Mouse (Mus musculus): Measurements from ENCODE around the gene Wdr73.
"Not testable (repeated sequence)": the region's sequence is repeated elsewhere in the genome, so short reads cannot be mapped to it uniquely, and the experiment has no call there.

Gene Wdr73

DNA sequence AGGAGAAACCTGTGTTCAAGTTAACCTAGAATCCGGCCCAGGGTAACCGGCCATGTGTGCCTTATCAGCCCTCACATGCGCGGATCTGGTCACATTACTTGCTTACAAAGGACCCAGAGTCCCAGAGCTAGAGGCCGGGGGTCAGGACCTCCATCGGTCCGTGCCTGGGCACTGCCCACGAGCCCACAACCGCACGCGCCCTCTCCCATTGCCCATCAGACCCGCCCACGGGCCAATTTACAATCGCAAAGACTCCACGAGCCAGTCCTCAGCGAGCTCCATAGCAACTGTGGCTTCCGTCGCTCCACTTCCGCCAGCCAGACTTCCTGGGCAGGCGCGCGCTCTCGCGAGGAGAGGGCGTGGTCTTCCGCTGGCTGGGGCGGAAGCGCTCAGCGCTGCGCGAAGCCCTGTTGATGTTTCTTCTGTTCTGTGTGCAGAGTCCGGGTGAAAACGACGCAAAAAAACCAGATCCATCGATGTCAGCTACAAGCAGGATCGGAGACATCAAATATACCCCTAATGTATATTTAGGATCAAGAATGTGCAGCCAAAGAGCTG is at the start of gene Wdr73:
Gene Wdr73 (minus strand): TSS at position 326 of the 558 bp plus-strand sequence.
- peak; percentile 95 for DNase-seq

DNA sequence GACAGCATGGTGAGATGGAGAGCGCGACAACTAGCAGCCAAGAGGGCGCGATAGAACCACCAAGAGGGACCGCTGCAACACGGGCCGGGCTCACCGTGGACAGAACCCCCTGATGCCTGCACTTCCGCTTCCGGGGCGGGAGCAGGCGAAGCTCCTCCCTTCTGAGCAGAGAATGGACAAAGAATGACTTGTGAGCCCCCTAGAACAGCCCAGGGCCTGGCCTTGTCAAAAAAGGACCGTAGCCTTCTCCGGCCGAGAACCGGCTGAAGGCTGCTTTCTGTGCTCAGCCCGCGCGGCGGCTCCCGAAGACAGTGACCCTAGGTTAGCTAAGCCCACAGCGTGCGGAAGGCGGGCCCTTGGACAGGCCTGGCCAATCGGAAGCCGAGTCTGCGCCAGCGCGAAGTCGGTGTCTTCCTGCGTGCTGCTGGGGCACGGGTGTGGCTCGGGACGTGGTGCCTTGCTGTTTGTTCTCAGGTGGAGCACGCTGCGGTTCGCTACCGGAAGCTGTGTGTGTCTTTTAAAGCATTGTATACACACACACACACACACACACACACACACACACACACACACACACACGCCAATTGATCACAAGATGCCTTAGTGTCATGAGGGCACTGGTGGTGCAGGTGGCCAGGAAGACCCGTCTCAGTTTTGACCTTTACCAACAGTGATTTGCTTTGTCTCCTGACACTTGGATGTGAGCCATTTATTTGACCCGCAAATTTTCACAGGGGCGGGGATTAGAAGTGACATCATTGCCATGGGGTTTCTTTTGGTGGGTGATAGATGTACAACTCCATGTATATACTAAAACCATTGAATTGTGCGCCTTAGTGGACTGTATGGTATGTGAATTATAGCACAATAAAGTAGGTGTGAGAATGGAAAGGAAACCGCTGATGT is 46.6 kb upstream of the Wdr73 start, which contains the start of gene Sec11a:
Gene Sec11a (minus strand): TSS at position 336 of the 906 bp plus-strand sequence.
- DNase-seq, result peak; percentile 96

DNA sequence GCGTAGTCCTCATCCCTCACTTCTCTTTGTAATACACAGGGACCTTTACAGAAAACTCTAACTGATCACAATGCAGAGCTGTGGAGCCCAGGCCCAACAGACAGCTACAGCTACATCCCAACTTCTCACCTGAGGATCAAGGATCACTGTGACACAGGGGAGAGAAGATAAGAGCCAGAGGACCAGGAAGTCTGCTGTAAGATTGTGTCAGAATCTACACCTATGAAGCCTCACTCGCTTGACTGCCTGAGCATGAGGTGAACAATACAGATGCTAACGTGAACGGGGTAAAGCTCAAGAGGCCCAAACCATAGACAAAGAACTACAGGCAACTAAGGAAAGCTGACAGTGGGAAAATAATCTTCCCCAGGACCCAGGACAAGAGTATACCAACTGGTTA is 38.7 kb upstream of the Wdr73 start:
- no peak for DNase-seq

DNA sequence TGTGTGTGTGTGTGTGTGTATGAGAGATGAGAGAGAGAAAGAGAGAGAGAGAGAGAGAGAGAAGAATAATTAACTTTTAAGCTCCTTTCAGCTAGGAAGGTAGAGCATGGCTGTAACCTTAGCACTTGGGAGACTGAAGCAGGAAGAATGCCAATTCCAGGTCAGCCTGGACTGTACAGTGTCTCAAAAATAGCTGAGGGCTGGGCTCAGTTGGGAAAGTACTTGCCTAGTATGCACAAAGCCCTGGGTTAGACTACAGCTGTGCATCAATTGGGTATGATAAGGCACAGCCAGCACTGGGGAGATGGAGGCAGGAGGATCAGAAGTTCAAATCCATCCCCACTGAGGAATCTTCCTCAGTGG is 36.2 kb upstream of the Wdr73 start:
- DNase-seq, result not testable (repeated sequence)

- DNase-seq, result not testable (repeated sequence)
These were observed 35.7 kb upstream of the Wdr73 start for GRCm38 (mm10) chr7:80936617-80937303.

GRCm38 (mm10) chr7:80935834-80936233 is 34.8 kb upstream of the Wdr73 start:
- DNase-seq, result no peak

GRCm38 (mm10) chr7:80932777-80933176 is 31.7 kb upstream of the Wdr73 start:
- DNase-seq, result no peak

DNA sequence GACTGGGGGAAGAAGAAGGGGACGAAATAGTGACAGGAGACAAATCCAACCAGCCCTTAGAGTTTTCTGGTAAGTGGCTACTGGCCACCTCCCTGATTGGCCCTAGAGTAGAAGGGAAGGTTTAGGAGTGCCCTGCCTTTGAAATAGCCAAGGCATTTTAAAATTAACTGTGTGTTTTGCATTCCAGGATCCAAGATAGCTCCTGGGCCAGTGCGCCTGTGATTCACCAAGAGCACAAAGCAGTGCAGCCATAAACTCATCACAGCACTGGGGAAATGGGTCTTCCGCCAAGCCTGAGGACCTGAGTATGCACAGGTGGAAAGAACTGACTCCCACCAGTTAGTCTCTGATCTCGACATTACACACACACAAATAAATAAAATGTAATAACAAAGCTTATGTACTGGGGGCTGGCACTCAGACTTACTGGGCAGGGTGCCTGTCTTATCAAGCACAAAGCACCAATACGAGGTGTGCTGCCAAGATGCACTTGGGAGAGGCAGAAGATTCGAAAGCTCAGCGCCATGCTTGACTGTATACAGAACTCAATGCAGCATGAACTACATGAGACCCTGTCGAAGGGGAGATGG is 30.6 kb upstream of the Wdr73 start:
- DNase-seq, result no peak

DNA sequence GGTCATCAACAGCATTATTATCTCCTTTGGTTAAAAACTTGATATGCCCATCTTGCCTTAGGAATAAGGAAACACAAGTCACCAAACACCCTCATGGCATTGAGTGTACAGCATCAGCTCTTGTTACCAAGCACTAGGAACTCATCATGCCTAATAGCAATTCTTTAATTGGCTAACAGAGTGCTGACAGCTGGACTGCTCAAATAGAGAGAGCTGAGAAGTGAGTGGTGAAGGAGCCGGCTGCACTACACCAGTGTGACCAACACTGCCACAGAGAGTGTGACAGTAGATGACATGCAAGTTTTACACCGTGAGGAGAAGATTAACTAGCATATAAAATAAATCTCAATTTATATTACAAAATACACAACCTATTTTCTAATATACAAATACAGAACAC is 22.1 kb upstream of the Wdr73 start:
- DNase-seq, result no peak

DNA sequence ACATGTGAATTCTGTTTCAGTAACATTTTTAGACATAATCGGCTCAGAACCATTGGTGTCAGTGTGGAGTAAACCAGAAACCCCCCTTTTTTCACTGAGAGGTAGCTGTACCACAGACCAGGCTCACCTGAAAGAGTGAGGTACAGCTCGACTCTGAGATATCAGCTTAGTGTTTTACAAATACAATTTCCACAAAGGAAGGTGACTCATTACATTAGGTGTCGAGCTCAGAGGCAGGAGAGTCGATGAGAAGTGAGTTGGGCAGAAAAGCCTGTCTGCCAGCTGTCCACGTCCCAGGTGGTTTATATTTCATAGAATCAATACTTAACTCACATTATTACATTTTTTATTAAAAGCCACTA is 18.6 kb upstream of the Wdr73 start:
- no peak for DNase-seq

DNA sequence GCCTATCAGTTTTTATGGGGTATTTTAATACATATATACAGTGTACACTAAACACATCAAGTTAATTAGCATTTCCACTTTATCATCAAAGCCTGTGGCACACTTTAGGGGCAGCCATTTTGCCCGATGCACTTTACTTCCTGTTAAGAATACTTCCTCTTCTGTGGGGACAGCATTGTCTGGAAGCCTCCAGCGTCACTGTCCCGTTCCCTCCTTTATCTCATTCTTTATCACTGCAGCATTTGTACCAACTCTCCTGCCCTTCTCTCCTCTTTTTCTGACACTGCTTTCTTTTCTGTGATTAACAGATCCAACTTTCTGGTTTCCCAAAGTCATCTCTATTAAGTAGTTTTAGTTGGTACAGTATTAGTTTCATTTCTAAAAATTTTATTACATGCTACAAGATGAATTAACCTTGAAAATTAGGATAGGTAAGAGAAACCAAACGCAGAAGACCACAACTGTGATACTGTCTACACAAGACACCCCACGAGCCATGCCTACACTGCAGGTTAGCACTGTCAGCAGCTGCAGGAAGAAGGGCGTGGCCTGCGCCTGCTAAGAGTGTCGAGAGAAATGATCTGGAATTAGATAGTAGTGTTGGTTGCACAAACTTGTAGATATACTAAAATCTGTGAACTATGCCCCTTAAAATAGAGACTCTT is 18.0 kb upstream of the Wdr73 start:
- DNase-seq, result no peak

GRCm38 (mm10) chr7:80917916-80918465 is 16.9 kb upstream of the Wdr73 start:
- peak; percentile 64 for DNase-seq

DNA sequence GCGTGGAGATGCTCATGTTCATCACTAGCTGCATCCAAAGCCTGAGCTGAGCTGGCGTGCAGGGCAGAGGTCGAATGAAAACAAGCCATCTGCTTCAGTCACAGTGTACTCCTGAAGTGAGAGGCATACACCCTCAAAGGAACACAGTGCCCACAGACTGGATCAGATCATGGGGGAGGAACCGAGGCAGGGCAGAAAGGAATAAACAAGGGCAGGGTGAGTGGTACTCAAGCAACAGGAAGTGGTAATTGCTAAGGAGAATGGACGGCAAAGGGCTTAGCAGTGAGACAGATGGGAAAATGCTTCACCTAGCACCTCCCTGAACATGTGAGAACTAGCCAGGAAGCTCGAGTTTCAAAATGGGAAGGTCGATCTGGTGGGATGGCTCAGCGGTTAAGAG is 11.4 kb upstream of the Wdr73 start:
- DNase-seq, result no peak

DNA sequence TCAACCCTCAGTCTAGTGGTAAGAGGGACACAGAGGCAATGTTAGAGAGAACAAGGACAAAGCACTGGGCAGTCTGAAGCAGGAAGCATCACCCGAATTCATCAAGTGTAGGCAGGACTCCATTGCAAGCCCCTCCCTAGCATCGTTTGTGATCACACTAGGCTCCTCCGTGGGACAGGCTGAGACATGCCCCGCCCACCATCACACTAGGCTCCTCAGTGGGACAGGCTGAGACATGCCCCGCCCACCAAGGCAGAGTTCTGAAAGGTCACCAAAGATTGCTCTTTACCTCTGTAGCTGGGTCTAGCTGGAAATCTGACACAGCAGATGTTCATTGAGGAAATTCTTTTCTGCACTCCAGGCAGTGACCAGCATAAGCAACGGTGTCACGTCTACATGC is 10.0 kb upstream of the Wdr73 start:
- DNase-seq, result no peak

DNA sequence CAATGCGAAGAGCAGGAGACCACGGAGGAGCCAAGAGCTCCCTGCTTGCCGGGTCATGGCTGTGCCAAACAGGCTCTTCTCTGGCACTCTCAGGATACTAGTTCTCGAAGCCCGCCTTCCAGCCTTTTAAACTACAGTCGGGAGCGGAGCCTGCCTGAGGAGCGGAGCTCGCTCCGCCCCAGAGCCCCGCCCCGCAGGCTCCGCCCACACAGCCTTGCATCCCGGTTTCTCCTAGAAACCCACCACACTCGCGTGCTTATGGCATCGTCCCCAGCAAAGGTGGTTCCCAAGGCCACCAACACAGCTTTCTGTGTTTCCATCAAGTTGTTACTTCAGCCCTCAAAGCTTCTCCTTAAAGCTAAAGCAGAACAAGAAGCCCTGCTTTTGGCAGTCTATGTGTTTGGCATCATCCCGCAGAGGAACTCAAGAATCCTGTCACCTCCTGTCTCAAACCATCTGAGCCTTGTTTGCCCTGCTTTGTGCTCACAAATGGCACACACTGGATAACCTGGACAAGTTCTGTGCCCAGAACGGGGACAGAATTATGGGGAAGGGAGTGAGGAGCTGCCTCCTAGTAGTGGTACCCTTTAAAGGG is 3.9 kb upstream of the Wdr73 start, which contains the start of gene Nmb:
Gene Nmb (minus strand): TSS at position 156 of the 595 bp plus-strand sequence.
- DNase-seq, result peak; percentile 84

GRCm38 (mm10) chr7:80903625-80904422 is 2.8 kb upstream of the Wdr73 start:
- DNase-seq, result no peak

DNA sequence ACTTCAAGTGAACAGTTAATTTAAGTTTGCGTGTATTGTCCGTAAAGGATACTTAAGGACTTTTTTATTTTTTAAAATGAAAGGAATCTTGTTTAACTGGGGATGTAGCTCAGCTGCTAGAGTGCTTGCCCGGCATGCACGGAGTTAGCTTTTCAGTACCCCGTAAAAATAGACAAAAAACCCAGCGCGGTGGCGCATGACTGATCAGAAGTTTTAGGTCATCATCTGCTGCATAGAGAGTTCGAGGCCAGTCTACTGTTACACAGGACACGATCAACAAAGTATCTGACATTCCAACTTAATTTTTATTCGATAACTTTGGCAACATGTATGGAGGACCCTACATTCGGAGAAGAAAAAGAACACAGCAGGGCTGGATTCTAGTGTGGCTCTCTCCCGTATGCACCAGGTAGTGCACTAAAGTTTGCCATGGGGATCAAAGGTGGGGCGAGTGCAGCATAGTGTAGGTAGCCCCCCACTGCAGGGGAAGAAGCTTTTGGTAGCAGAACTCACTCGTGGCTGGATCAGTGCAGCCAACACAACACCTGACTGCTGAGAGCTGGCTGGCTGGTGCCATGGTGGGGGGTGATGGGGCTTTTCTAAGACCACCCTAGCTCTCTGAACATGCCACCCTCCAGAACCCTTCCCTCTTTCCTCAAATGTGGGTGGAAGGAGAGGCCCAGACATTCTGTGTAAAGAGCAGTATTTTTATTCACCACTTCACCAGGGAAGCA is 639 bp upstream of the Wdr73 start:
- peak; percentile 48 for DNase-seq

GRCm38 (mm10) chr7:80897721-80898120 is 3.3 kb downstream of the Wdr73 start:
- no peak for DNase-seq

GRCm38 (mm10) chr7:80897134-80897533 is 3.9 kb downstream of the Wdr73 start:
- DNase-seq, result no peak

DNA sequence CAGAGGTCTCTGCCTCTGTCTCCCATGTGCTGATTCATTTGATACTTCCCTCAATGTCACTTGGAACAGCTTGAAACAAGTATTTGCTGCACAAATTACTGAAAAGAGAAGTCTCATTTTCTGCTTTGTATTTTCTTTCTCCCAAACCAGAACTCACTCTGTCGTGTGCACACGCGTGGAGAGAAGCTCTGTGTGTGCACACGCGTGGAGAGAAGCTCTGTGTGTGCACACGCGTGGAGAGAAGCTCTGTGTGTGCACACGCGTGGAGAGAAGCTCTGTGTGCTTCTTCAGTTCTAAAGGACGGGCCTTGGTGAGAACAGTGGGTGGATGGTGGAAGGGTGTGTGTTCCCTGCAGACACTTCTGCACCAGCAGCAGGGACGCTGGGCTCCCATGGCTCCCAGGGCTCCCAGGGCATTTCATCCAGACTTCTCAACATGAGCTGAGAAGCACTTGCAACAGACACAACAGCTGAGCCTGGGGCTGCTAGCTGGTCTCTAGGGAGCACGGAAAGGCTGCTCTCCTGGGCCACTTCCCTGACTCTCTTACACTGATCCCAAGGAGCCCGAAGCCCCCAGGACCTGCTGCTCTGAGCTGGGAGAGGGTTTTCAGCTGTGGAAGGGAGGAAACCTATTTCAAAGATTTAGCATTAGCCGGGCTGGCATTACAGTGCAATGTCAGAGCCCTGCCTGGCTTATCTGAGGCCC is 6.1 kb downstream of the Wdr73 start:
- DNase-seq, result no peak

Measured in kidney, postnatal 10 days (tissue).